Mouse (Mus musculus): ENCODE data around the gene Il34. TPM values are rescaled to one million over a fixed set of nuclear protein-coding genes. Genes with fewer than 3 reads are reported as not detected.

Il34 gene
- polyA plus RNA-seq, 1 experiment from 2014 or later, result 1.3 TPM

DNA sequence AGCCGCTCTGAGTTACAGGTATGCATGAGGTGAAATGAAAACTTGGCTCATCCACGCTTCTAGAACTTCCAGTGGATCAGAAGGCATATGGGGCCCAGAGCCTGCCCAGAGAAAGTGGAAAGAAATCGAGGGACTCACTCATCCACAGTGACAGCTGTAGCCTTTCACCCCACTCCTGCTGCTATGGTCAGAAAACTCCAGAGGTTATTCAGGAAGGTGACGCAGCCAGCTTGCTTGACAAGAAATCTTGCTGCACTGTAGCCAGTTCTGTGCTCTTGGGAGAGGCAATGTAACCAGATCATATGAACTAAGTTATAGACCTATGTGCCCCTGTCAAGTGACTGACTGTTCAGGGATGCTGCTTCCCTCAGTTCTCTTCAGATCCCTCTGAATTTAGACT, 109.7 kb downstream of the Il34 start:
- 0 out of 2 replicates have a peak, but pooled peaks cover 12% of the 10 kb centered on the region for H3K4me1 ChIP-seq
- peaks cover 23% of the 10 kb centered on the region for H3K36me3 ChIP-seq (ENCODE audit: poor library complexity, severe bottlenecking)
- H3K4me3 ChIP-seq, result no peak overlapping the region
- H3K4me2 ChIP-seq, result no peak overlapping the region
- ATAC-seq, result no peak
- WGBS, result 90% methylated on average over 4 of the region's 4 CpGs
- no peak overlapping the region for H3K9ac ChIP-seq
- no peak overlapping the region for H3K27ac ChIP-seq
- no peaks in the 10 kb centered on the region for H3K27me3 ChIP-seq
- no peaks in the 10 kb centered on the region for H3K9me3 ChIP-seq (replicated peaks)

DNA sequence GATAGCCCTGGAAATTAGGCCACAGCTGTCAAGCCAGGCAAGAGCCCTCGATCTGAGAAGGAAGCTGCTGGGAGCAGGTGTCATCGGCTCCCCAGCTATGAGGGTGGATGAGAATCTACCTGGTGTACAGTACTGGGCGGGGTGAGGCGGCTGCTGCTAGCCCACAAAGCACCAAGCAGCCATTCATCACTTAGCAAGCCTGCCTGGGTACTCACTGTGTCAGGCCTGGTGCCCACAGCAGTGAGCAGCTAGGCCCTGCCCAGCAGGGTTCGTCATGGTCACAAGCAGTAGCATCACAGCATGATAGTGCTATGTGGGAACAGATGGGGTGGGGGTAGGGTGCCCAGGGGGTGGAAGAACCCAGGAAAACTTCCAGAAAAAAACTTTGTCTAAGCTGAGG, 110.3 kb downstream of the Il34 start:
- no peaks in the 10 kb centered on the region for H3K27me3 ChIP-seq
- no peaks in the 10 kb centered on the region for H3K9me3 ChIP-seq (replicated peaks)
- H3K4me2 ChIP-seq, result no peak overlapping the region
- no peak for ATAC-seq
- H3K4me1 ChIP-seq, result 0 out of 2 replicates have a peak, but pooled peaks cover 12% of the 10 kb centered on the region
- no peak overlapping the region; the same call in 1 of the 2 replicates for H3K9ac ChIP-seq
- H3K4me3 ChIP-seq, result no peak overlapping the region
- WGBS, result 83% methylated on average over 5 of the region's 5 CpGs
- no peak overlapping the region for H3K27ac ChIP-seq
- peaks cover 29% of the 10 kb centered on the region for H3K36me3 ChIP-seq (ENCODE audit: poor library complexity, severe bottlenecking)

DNA sequence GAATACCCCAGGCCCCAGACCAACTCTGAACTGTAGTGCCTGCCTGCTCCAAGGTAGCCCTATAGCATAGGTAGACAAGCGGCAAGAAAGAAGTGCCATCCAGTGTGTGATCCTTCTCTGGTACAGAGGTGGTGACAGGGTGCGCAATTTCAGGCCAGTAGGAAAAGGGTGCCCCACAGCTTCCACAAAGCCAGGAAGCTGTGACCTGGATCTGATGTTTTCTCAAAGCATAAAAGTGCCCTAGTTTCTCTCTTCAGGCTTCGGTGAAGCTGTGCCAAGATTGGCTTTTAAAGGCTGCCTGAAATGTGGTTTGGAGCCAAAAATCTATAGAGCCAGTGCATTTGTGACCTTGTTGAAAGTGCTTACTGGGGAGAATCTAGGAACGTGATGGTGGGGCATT, 110.9 kb downstream of the Il34 start:
- no peak overlapping the region for H3K9ac ChIP-seq
- no peak overlapping the region for H3K4me2 ChIP-seq
- 0 out of 2 replicates have a peak, but pooled peaks cover 12% of the 10 kb centered on the region for H3K4me1 ChIP-seq
- no peak for ATAC-seq
- no peak overlapping the region for H3K4me3 ChIP-seq
- WGBS, result 83% methylated on average over 4 of the region's 4 CpGs
- peaks cover 34% of the 10 kb centered on the region for H3K36me3 ChIP-seq (ENCODE audit: poor library complexity, severe bottlenecking)
- H3K9me3 ChIP-seq (replicated peaks), result no peaks in the 10 kb centered on the region
- H3K27ac ChIP-seq, result 0 out of 2 replicates have a peak overlapping the region, but pooled peaks have one; percentile 16
- H3K27me3 ChIP-seq, result no peaks in the 10 kb centered on the region

DNA sequence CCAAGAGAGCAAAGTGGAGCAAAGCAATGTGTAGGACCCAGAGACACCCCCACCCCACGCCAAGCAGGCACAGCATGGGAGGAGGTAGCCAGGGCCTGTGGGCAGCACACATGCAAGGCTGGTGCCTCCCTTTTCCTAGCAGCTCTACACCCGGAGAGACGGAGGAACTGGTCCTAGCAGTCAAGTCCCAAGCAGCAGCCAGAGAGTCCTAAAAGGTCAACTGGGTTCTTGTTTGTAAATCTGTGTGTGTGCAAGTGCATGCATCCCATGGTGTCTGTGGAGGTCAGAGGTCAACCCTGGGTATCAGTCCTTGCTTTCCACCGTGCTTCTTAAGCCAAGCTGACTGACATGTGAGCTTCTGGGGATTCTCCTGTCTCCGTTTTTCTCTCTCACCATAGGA, 111.5 kb downstream of the Il34 start:
- WGBS, result 70% methylated on average over 5 of the region's 5 CpGs
- no peak for ATAC-seq
- H3K27ac ChIP-seq, result no peak overlapping the region

More for the DNA sequence above, 111.5 kb downstream of the Il34 start:
- Histone ChIP-seq H3K4me1 (0 out of 2 replicates have a peak, but pooled peaks cover 12% of the 10 kb centered on the region), H3K9ac (no peak overlapping the region), H3K9me3 (replicated peaks) (no peaks in the 10 kb centered on the region), H3K4me3 (no peak overlapping the region), H3K27me3 (no peaks in the 10 kb centered on the region), H3K36me3 (ENCODE audit: poor library complexity, severe bottlenecking) (peaks cover 40% of the 10 kb centered on the region), H3K4me2 (no peak overlapping the region)

Other genes starting within 250 kb of the Il34 start
- gene Vac14, start 187.3 kb downstream of the Il34 start, polyA plus RNA-seq (2015; fragmentation: Nextera tagmentation; extraction: Ambion mirVana), result 20.3 and 24.4 TPM in 2 replicates
- gene Mtss1l, start 84.4 kb downstream of the Il34 start, polyA plus RNA-seq (2015; fragmentation: Nextera tagmentation; extraction: Ambion mirVana), result 11.1 and 11.5 TPM in 2 replicates
- gene Cog4, start 40.7 kb upstream of the Il34 start, polyA plus RNA-seq (2015; fragmentation: Nextera tagmentation; extraction: Ambion mirVana), result 61.4 and 62.1 TPM in 2 replicates
- gene Sf3b3, start 40.9 kb upstream of the Il34 start, polyA plus RNA-seq (2015; fragmentation: Nextera tagmentation; extraction: Ambion mirVana), result 136 and 153 TPM in 2 replicates
- gene Fuk, start 96.6 kb upstream of the Il34 start, polyA plus RNA-seq (2015; fragmentation: Nextera tagmentation; extraction: Ambion mirVana), result 8.8 and 10.3 TPM in 2 replicates
- 17.1 and 18.1 TPM in 2 replicates for gene St3gal2, start 114.0 kb upstream of the Il34 start, polyA plus RNA-seq (2015; fragmentation: Nextera tagmentation; extraction: Ambion mirVana)
- gene Ddx19a, start 191.9 kb upstream of the Il34 start, polyA plus RNA-seq (2015; fragmentation: Nextera tagmentation; extraction: Ambion mirVana), result 14.0 and 14.7 TPM in 2 replicates
- gene Ddx19b, start 225.8 kb upstream of the Il34 start, polyA plus RNA-seq (2015; fragmentation: Nextera tagmentation; extraction: Ambion mirVana), result 8.4 and 9.9 TPM in 2 replicates
- gene Aars, start 227.2 kb upstream of the Il34 start, polyA plus RNA-seq (2015; fragmentation: Nextera tagmentation; extraction: Ambion mirVana), result 62.6 and 69.7 TPM in 2 replicates

All from forebrain, embryonic 13.5 days (tissue).